In genomic region chr11:30104177-30104576, GRCm38 (mm10) we compare ENCODE assay signal across 15 mouse cellular contexts.
"Had no signal": no experiment of that assay in that cellular context is flagged by ENCODE, and none has a peak within 500 bp of the region (broad histone marks: within the 10 kb centered on the region; RNA-seq: fewer than 3 reads in every experiment).

No protein-coding gene starts in this region.

- H3K27me3 ChIP-seq: neural tube, embryonic 13.5 days; neural tube, embryonic 15.5 days; stomach, embryonic 15.5 days had no signal

- H3K4me2 ChIP-seq: neural tube, embryonic 13.5 days; neural tube, embryonic 15.5 days; stomach, embryonic 15.5 days had no signal

- H3K27ac ChIP-seq: neural tube, embryonic 13.5 days; neural tube, embryonic 15.5 days; stomach, embryonic 15.5 days; stomach, postnatal 0 days had no signal

- H3K9ac ChIP-seq: neural tube, embryonic 13.5 days; neural tube, embryonic 15.5 days; stomach, embryonic 15.5 days had no signal

- H3K9me3 ChIP-seq: neural tube, embryonic 13.5 days; neural tube, embryonic 15.5 days; stomach, embryonic 15.5 days had no signal

- H3K4me3 ChIP-seq: neural tube, embryonic 13.5 days; neural tube, embryonic 15.5 days; stomach, embryonic 15.5 days had no signal

- DNase-seq: retina, postnatal 1 day; right cerebral cortex, adult 18-20 months; right cerebral cortex, postnatal 14 days; right cerebral cortex, postnatal 25 days; right cerebral cortex, postnatal 4 days; spleen, adult 18-20 months; thymus, adult 18-20 months; thymus, postnatal 14 days; thymus, postnatal 25 days; thymus, postnatal 36 days; thymus, postnatal 4 days had no signal

- H3K4me1 ChIP-seq: neural tube, embryonic 13.5 days; neural tube, embryonic 15.5 days; stomach, embryonic 15.5 days had no signal
